Mouse (Mus musculus) ES-Bruce4 (cell line): ENCODE measurements around the gene Gpr156.

Experiments used
- CTCF ChIP-seq: IDR thresholded peaks from one replicate; pipeline ENCODE4 v1.8.1; 2011; ENCODE audit warnings: low read depth, low read length
- EP300 ChIP-seq: IDR thresholded peaks from 2 replicates; pipeline ENCODE4 v1.6.1; 2011; ENCODE audit warnings: low read depth, low read length; ENCODE audit not compliant: insufficient read depth

GRCm38 (mm10) chr16:37994647-37995046, 78.4 kb downstream of the Gpr156 start:
- TF ChIP-seq CTCF (peak; percentile 63), EP300 (no peak)
